Mouse (Mus musculus): ENCODE data around the gene Efcab12. TPM values are rescaled to one million over a fixed set of nuclear protein-coding genes. Genes with fewer than 3 reads are reported as not detected.

Efcab12 gene
- total and polyA plus RNA-seq, 3 experiments = 0.11 TPM; not detected in 2

DNA sequence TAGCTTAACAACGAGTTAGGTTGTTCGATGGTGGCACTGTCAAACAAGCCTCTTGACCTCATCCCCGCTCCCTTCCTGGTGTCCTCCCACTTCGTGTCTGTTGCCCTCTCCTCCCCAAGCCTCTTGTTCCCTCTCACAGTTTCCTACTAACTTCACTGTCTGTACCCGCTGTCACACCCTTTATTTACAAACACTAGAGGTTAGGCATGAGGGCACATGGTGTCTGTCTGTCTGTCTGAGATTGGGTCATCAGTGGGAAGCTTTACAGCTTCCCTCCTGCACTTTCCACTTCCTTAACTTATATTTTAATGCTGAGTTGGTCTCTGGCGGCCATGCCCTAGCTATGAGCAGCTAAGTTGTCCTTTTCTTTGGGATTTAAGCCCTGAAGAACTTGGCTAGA, 41.5 kb upstream of the Efcab12 start:
- H3K27me3 ChIP-seq (ENCODE audit: control insufficient read depth in 1 of 2, insufficient read depth in 2 of 2, low read length in 2 of 2) = no peaks in the 10 kb centered on the region
- no peak overlapping the region for H3K27ac ChIP-seq (ENCODE audit: control insufficient read depth, low read depth, low read length)
- H3K79me2 ChIP-seq (ENCODE audit: control insufficient read depth, insufficient read depth, low read length, poor library complexity) = no peaks in the 10 kb centered on the region
- H3K36me3 ChIP-seq (ENCODE audit: control insufficient read depth in 1 of 2, insufficient read depth in 2 of 2, low read length in 2 of 2) = no peaks in the 10 kb centered on the region
- no peaks in the 10 kb centered on the region for H3K4me1 ChIP-seq (ENCODE audit: control insufficient read depth in 1 of 2, insufficient read depth in 2 of 2, low read length in 2 of 2)
- H3K4me3 ChIP-seq (ENCODE audit: control insufficient read depth in 1 of 2, insufficient read depth in 1 of 2, low read depth in 2 of 2, low read length in 2 of 2) = no peak overlapping the region
- no peak for DNase-seq (ENCODE audit: low read depth, low spot score)
- H3K9ac ChIP-seq (ENCODE audit: control insufficient read depth, low read depth, low read length, poor library complexity, severe bottlenecking) = no peak overlapping the region
- TF ChIP-seq TAL1 (IDR thresholded peaks at IDR 0.05; ENCODE audit: low read length) = no peak
- no peak for TF ChIP-seq ZNF384 (IDR thresholded peaks at IDR 0.05; ENCODE audit: low read depth, low read length)
- TF ChIP-seq GATA1 (IDR thresholded peaks at IDR 0.05; ENCODE audit: low read depth, low read length) = no peak
- TF ChIP-seq CHD1 (IDR thresholded peaks at IDR 0.05; ENCODE audit: low read depth, low read length) = no peak
- no peak for TF ChIP-seq TBP (IDR thresholded peaks at IDR 0.05; ENCODE audit: low read depth, low read length)
- TF ChIP-seq CTCF (IDR thresholded peaks at IDR 0.05 in 2 of 3, conservative IDR thresholded peaks at IDR 0.05 in 1 of 3; ENCODE audit: control insufficient read depth in 1 of 3, insufficient read depth in 1 of 3, low read depth in 2 of 3, low read length in 3 of 3, poor library complexity in 1 of 3, severe bottlenecking in 1 of 3) = no peak
- TF ChIP-seq MAX (IDR thresholded peaks at IDR 0.05; ENCODE audit: low read length) = no peak
- TF ChIP-seq MYC (IDR thresholded peaks at IDR 0.05; ENCODE audit: low read depth, low read length) = no peak
- no peak for TF ChIP-seq KAT2A (conservative IDR thresholded peaks at IDR 0.05; ENCODE audit: low read depth, low read length)
- no peak for TF ChIP-seq MAFK (IDR thresholded peaks at IDR 0.05; ENCODE audit: borderline replicate concordance, low read depth, low read length)
- TF ChIP-seq POLR2AphosphoS5 (IDR thresholded peaks at IDR 0.05; ENCODE audit: borderline replicate concordance, low read depth, low read length) = no peak
- TF ChIP-seq E2F4 (IDR thresholded peaks at IDR 0.05; ENCODE audit: borderline replicate concordance, low read depth, low read length) = no peak
- no peak for TF ChIP-seq POLR2AphosphoS2 (IDR thresholded peaks at IDR 0.05; ENCODE audit: low read length)
- no peak for TF ChIP-seq RCOR1 (IDR thresholded peaks at IDR 0.05; ENCODE audit: low read depth, low read length)
- no peak for TF ChIP-seq JUND (IDR thresholded peaks at IDR 0.05; ENCODE audit: low read depth, low read length)
- TF ChIP-seq GABPA (IDR thresholded peaks at IDR 0.05; ENCODE audit: low read depth, low read length) = no peak
- no peak for TF ChIP-seq SMC3 (IDR thresholded peaks at IDR 0.05; ENCODE audit: low read depth, low read length)
- TF ChIP-seq HCFC1 (IDR thresholded peaks at IDR 0.05; ENCODE audit: low read depth, low read length) = no peak
- H3K9me3 ChIP-seq (replicated peaks; ENCODE audit: insufficient read depth, low read length) = no peaks in the 10 kb centered on the region

DNA sequence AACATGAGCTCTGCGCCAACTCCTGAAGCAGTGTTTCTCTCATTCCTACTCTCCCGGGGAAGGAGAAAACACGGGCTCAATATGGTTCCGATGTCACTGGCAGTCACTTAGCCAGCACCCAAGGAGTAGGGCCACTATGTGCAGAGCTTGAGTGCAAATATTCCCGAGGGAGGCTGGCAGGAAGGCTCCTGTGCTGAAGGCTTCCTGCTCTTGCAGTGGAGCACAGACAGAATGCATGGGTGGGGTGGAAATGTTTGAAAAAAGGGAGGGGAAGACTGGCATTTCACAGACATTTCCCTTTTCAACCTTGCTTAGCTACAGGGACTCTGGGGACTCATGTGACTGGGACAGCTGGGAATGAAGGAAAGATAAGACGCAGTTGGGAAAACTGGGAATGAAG, 40.5 kb upstream of the Efcab12 start:
- TF ChIP-seq EP300 (IDR thresholded peaks at IDR 0.05; ENCODE audit: low read depth in 1 of 2, low read length in 2 of 2) (no peak), GABPA (IDR thresholded peaks at IDR 0.05; ENCODE audit: low read depth, low read length) (no peak), TAL1 (IDR thresholded peaks at IDR 0.05; ENCODE audit: low read length) (no peak)
- DNase-seq (ENCODE audit: low read depth, low spot score) = no peak
- H3K4me1 ChIP-seq (ENCODE audit: control insufficient read depth in 1 of 2, insufficient read depth in 2 of 2, low read length in 2 of 2) = no peaks in the 10 kb centered on the region
- no peak overlapping the region for H3K27ac ChIP-seq (ENCODE audit: control insufficient read depth, low read depth, low read length)
- no peaks in the 10 kb centered on the region for H3K79me2 ChIP-seq (ENCODE audit: control insufficient read depth, insufficient read depth, low read length, poor library complexity)
- H3K9ac ChIP-seq (ENCODE audit: control insufficient read depth, low read depth, low read length, poor library complexity, severe bottlenecking) = no peak overlapping the region
- no peaks in the 10 kb centered on the region for H3K27me3 ChIP-seq (ENCODE audit: control insufficient read depth in 1 of 2, insufficient read depth in 2 of 2, low read length in 2 of 2)
- H3K9me3 ChIP-seq (replicated peaks; ENCODE audit: insufficient read depth, low read length) = no peaks in the 10 kb centered on the region
- H3K4me3 ChIP-seq (ENCODE audit: control insufficient read depth in 1 of 2, insufficient read depth in 1 of 2, low read depth in 2 of 2, low read length in 2 of 2) = no peak overlapping the region
- no peaks in the 10 kb centered on the region for H3K36me3 ChIP-seq (ENCODE audit: control insufficient read depth in 1 of 2, insufficient read depth in 2 of 2, low read length in 2 of 2)

All from MEL (cell line).